Mouse (Mus musculus) ES-E14 (cell line): ENCODE measurements around the gene Slc30a1. TPM values are rescaled to one million over a fixed set of nuclear protein-coding genes. Genes with fewer than 3 reads are reported as not detected.

Experiments
- DNase-seq: peaks from one replicate; pipeline ENCODE4 v3.0.0-alpha.2; 2013; ENCODE audit warnings: low read depth, low spot score
- H3K27ac ChIP-seq: 2 replicates; pipeline ENCODE4 v1.5.1; 2012; ENCODE audit warnings: low read depth, mild to moderate bottlenecking, low read length, moderate library complexity, mixed read lengths; ENCODE audit not compliant: poor library complexity, insufficient read depth, severe bottlenecking
- H3K36me3 ChIP-seq: 2 replicates; pipeline ENCODE4 v1.6.1; 2012; ENCODE audit warnings: mild to moderate bottlenecking, low read length, moderate library complexity, mixed read lengths; ENCODE audit not compliant: control insufficient read depth, poor library complexity, insufficient read depth, severe bottlenecking
- H3K4me1 ChIP-seq, 2 experiments: fragments of 150-350 bp in 1 of 2; sonication (generic) in 1 of 2; 2 replicates each; pipeline ENCODE4 v1.6.1; 2012; ENCODE audit warnings: low read length in 2 of 2, mild to moderate bottlenecking in 1 of 2, mixed read lengths in 1 of 2; ENCODE audit not compliant: control insufficient read depth in 2 of 2, insufficient read depth in 2 of 2, poor library complexity in 1 of 2
- H3K4me3 ChIP-seq, 2 experiments: fragments of 150-350 bp in 1 of 2; sonication (generic) in 1 of 2; 2 replicates each; pipeline ENCODE4 v1.5.1; 2012; ENCODE audit warnings: low read length in 2 of 2, low read depth in 1 of 2, mild to moderate bottlenecking in 1 of 2, mixed read lengths in 1 of 2; ENCODE audit not compliant: insufficient read depth in 1 of 2, poor library complexity in 1 of 2, severe bottlenecking in 1 of 2
- H3K9ac ChIP-seq: 2 replicates; pipeline ENCODE4 v1.6.1; 2012; ENCODE audit warnings: low read depth, mild to moderate bottlenecking, low read length, mixed read lengths; ENCODE audit not compliant: poor library complexity, insufficient read depth, severe bottlenecking
- H3K9me3 ChIP-seq: fragments of 150-350 bp; sonication (generic); 2 replicates; pipeline ENCODE4 v1.6.1; 2012; ENCODE audit warnings: low read depth, mild to moderate bottlenecking, low read length; ENCODE audit not compliant: control insufficient read depth, insufficient read depth
- CHD2 ChIP-seq: IDR thresholded peaks from 2 replicates; pipeline ENCODE4 v1.6.1; 2014; ENCODE audit warnings: mild to moderate bottlenecking, low read depth, low read length, inconsistent platforms
- HCFC1 ChIP-seq: IDR thresholded peaks from 2 replicates; pipeline ENCODE4 v1.6.1; 2012; ENCODE audit warnings: low read length, inconsistent platforms, borderline replicate concordance; ENCODE audit not compliant: insufficient read depth
- MAFK ChIP-seq: IDR thresholded peaks from 2 replicates; pipeline ENCODE4 v1.6.1; 2014; ENCODE audit warnings: mild to moderate bottlenecking, low read depth, low read length, inconsistent platforms; ENCODE audit not compliant: insufficient read depth
- ZC3H11A ChIP-seq: IDR thresholded peaks from 2 replicates; pipeline ENCODE4 v1.6.1; 2012; ENCODE audit warnings: low read depth, mild to moderate bottlenecking, inconsistent platforms, low read length, borderline replicate concordance
- ZNF384 ChIP-seq: IDR thresholded peaks from 2 replicates; pipeline ENCODE4 v1.6.1; 2012; ENCODE audit warnings: low read depth, low read length, inconsistent platforms
- in situ Hi-C, 2 experiments: fragments of 600-800 bp; cut with MboI; formaldehyde crosslinking; loops; one replicate each; pipeline ENCODE4 v1.15.1; 2025; ENCODE audit warnings: low sequenced_read_pairs in 2 of 2, inconsistent platforms in 1 of 2; ENCODE audit not compliant: unreplicated experiment in 2 of 2
- total RNA-seq: library from RNA; depleted of rRNA; stranded (reverse); fragments of 300-350 nt; gene quantifications from 2 replicates; pipeline ENCODE4 v1.2.3, GENCODE M21; 2012

Slc30a1 gene
- total RNA-seq, 1 experiment: 27.2 TPM

DNA sequence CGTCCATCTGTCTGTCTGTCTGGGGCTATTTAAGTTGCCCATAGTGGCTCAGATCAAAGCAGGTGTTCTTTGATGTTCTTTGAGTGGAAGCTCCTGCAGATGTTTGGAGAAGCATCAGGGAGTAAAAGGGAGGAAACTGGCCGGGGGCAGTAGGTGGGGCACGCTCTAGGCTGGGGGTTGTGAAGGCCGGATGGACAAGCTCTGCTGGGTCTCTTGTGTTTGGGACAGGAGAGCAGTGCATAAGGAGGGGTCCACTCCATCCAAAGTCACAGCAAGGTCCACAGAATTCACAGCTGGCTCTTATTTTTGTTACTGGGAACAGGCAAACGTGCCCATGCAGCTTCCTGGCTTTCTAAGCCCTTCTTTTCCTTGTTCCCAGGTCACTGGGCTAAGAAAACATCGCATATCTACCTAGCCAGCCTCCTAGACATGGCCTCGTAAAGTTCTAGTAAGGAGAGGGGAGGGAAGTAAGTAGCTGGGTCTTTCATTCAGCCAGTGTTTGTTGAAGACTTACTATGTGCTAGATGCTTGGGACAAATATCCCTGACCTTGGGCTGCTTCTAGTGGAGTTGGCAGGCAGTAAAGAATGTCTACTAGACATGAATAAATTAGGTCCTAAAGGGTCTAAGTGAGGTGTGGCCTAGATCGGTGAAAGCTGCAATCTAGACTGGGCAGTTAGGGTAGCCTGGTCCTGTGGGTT lies 25.9 kb downstream of the Slc30a1 start:
- Histone ChIP-seq H3K9me3 (no peaks in the 10 kb centered on the region), H3K4me1 (peaks cover 5 to 28% of the 10 kb centered on the region in 2 experiments; a peak in 3 of 4 replicates), H3K36me3 (no peaks in the 10 kb centered on the region), H3K4me3 (no peak overlapping the region), H3K9ac (no peak overlapping the region; the same call in 1 of the 2 replicates), H3K27ac (no peak overlapping the region; the same call in 1 of the 2 replicates)
- TF ChIP-seq CHD2 (no peak), ZC3H11A (no peak), MAFK (no peak), HCFC1 (no peak), ZNF384 (no peak)
- in situ Hi-C loops: no loop called here
- no peak for DNase-seq

GRCm38 (mm10) chr1:191932986-191933632 lies 26.5 kb downstream of the Slc30a1 start:
- TF ChIP-seq ZC3H11A (no peak), MAFK (no peak), ZNF384 (no peak), HCFC1 (no peak), CHD2 (no peak)
- H3K9me3 ChIP-seq: no peaks in the 10 kb centered on the region
- no peak for DNase-seq
- no peak overlapping the region for H3K9ac ChIP-seq
- H3K27ac ChIP-seq: no peak overlapping the region; the same call in 1 of the 2 replicates
- H3K4me1 ChIP-seq: peaks cover 5 to 25% of the 10 kb centered on the region in 2 experiments; a peak in 3 of 4 replicates
- no peaks in the 10 kb centered on the region for H3K36me3 ChIP-seq
- in situ Hi-C loops: no loop called here
- no peak overlapping the region for H3K4me3 ChIP-seq

DNA sequence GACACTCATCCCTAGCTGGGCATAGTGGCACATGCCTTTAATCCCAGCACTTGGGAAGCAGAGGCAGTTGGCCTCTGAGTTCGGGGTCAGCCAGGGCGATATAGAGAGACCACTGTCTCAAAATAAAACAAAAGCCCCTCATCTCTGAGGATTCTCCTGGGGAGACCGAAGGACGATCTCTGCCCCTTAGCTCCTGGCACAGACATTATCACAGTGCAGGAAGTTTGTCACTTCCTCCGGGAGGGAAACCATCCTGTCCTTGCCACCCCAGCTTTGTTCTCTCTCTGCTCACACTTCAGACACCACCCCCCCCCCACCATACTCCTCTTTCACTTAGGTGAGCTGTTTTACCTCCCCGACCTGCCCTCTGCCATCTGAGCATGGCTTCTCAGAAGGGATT lies 37.1 kb downstream of the Slc30a1 start:
- Histone ChIP-seq H3K9ac (no peak overlapping the region), H3K9me3 (no peaks in the 10 kb centered on the region), H3K4me1 (peaks cover 5 to 17% of the 10 kb centered on the region in 2 experiments; a peak in 3 of 4 replicates), H3K27ac (no peak overlapping the region), H3K36me3 (no peaks in the 10 kb centered on the region), H3K4me3 (no peak overlapping the region)
- in situ Hi-C loops: no loop called here
- TF ChIP-seq HCFC1 (no peak), MAFK (no peak), ZC3H11A (no peak), ZNF384 (no peak), CHD2 (no peak)
- DNase-seq: no peak

- no peak for TF ChIP-seq ZC3H11A
- TF ChIP-seq MAFK: no peak
- TF ChIP-seq CHD2: no peak
- TF ChIP-seq HCFC1: no peak
- no peak for TF ChIP-seq ZNF384
- Histone ChIP-seq H3K4me3 (peak overlapping the region in 1 of 2 experiments; percentile 15; a peak in 1 of 4 replicates), H3K9ac (peak overlapping the region; percentile 18; the same call in 1 of the 2 replicates), H3K9me3 (no peaks in the 10 kb centered on the region), H3K27ac (peak overlapping the region; percentile 71; the same call in 1 of the 2 replicates), H3K36me3 (no peaks in the 10 kb centered on the region), H3K4me1 (peaks cover 5 to 17% of the 10 kb centered on the region in 2 experiments; a peak in 3 of 4 replicates)
- no peak for DNase-seq
- in situ Hi-C loops: no loop called here
Measured at GRCm38 (mm10) chr1:191945341-191945740, 38.8 kb downstream of the Slc30a1 start.
